Mouse (Mus musculus): ENCODE data around the gene Hsd11b2. TPM values are rescaled to one million over a fixed set of nuclear protein-coding genes. Genes with fewer than 3 reads are reported as not detected.

Gene Hsd11b2
- 2.5 and 2.8 TPM in 2 replicates for polyA plus RNA-seq (2015; fragmentation: Nextera tagmentation; extraction: Ambion mirVana)

GRCm38 (mm10) chr8:105518436-105519313 is at the start of gene Hsd11b2:
Hsd11b2 (plus strand) TSS chr8:105518755.
- DNase-seq (ENCODE audit: low spot score) (peak; percentile 71), ATAC-seq (ENCODE audit: low FRiP score, low TSS enrichment) (peak; percentile 55)
- Histone ChIP-seq H3K27me3 (ENCODE audit: control insufficient read depth, insufficient read depth, low read length) (no peaks in the 10 kb centered on the region), H3K4me3 (ENCODE audit: low read depth, low read length) (peak within 1 kb of the TSS; percentile 48), H3K4me2 (replicated peaks; ENCODE audit: low read depth) (peak within 1 kb of the TSS; percentile 80), H3K27ac (replicated peaks) (peak within 1 kb of the TSS; percentile 36; the same call in 1 of the 2 replicates), H3K4me1 (replicated peaks; ENCODE audit: control insufficient read depth, insufficient read depth) (peaks cover 8% of the 10 kb centered on the region; the same call in 1 of the 2 replicates), H3K36me3 (ENCODE audit: control insufficient read depth, insufficient read depth, low read length) (peaks cover 6% of the 10 kb centered on the region; the same call in 1 of the 2 replicates), H3K9me3 (ENCODE audit: control insufficient read depth, low read length) (no peaks in the 10 kb centered on the region), H3K9ac (ENCODE audit: low read length) (peak within 1 kb of the TSS; percentile 59)
- WGBS, result 1% methylated on average over 68 of the region's 68 CpGs
- TF ChIP-seq EP300 (optimal IDR thresholded peaks at IDR 0.05), result no peak
- no peak; the same call in 1 of the 2 replicates for TF ChIP-seq CTCF (IDR thresholded peaks at IDR 0.05; ENCODE audit: low read depth)

- peak overlapping the region; percentile 56 for H3K4me2 ChIP-seq (replicated peaks; ENCODE audit: low read depth)
- no peaks in the 10 kb centered on the region for H3K9me3 ChIP-seq (ENCODE audit: control insufficient read depth, low read length)
- no peak overlapping the region for H3K27ac ChIP-seq (replicated peaks)
- peaks cover 2% of the 10 kb centered on the region; the same call in 1 of the 2 replicates for H3K4me1 ChIP-seq (replicated peaks; ENCODE audit: control insufficient read depth, insufficient read depth)
- WGBS, result 34% methylated on average over 5 of the region's 6 CpGs
- H3K9ac ChIP-seq (ENCODE audit: low read length), result no peak overlapping the region
- DNase-seq (ENCODE audit: low spot score) (peak; percentile 62), ATAC-seq (ENCODE audit: low FRiP score, low TSS enrichment) (0 out of 2 replicates have a peak, but pooled peaks have one; percentile 11)
- no peaks in the 10 kb centered on the region for H3K27me3 ChIP-seq (ENCODE audit: control insufficient read depth, insufficient read depth, low read length)
- peaks cover 4% of the 10 kb centered on the region; the same call in 1 of the 2 replicates for H3K36me3 ChIP-seq (ENCODE audit: control insufficient read depth, insufficient read depth, low read length)
- TF ChIP-seq CTCF (IDR thresholded peaks at IDR 0.05; ENCODE audit: low read depth), result no peak
- TF ChIP-seq EP300 (optimal IDR thresholded peaks at IDR 0.05), result no peak
- no peak overlapping the region for H3K4me3 ChIP-seq (ENCODE audit: low read depth, low read length)
Observed at GRCm38 (mm10) chr8:105469041-105469695, 49.4 kb upstream of the Hsd11b2 start.

DNA sequence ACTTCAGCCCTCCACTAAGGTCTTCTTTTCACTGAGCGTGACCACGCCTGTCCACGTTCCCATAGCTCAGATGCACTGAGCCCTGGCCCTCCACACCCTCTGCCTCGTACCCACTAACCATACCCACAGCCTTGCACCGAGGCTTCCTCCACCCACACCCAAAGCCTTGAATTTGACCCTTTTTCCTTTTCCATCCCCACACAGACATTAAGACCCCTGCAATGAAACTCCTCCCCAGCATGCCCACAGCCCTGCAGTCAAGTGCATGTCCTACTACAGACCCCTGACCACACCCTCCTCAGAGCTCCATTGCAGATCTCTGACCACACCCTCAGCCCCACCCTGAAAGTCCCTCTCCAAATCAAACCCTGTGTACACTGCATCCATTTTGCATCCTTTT is 48.7 kb upstream of the Hsd11b2 start:
- H3K4me2 ChIP-seq (replicated peaks; ENCODE audit: low read depth), result peak overlapping the region; percentile 56
- peak; percentile 12 for DNase-seq (ENCODE audit: low spot score)
- TF ChIP-seq EP300 (optimal IDR thresholded peaks at IDR 0.05), result no peak
- no peaks in the 10 kb centered on the region for H3K27me3 ChIP-seq (ENCODE audit: control insufficient read depth, insufficient read depth, low read length)
- 65% methylated on average over 5 of the region's 5 CpGs for WGBS
- ATAC-seq (ENCODE audit: low FRiP score, low TSS enrichment), result no peak
- peaks cover 4% of the 10 kb centered on the region; the same call in 1 of the 2 replicates for H3K36me3 ChIP-seq (ENCODE audit: control insufficient read depth, insufficient read depth, low read length)
- H3K9me3 ChIP-seq (ENCODE audit: control insufficient read depth, low read length), result no peaks in the 10 kb centered on the region
- peaks cover 2% of the 10 kb centered on the region; the same call in 1 of the 2 replicates for H3K4me1 ChIP-seq (replicated peaks; ENCODE audit: control insufficient read depth, insufficient read depth)
- H3K9ac ChIP-seq (ENCODE audit: low read length), result no peak overlapping the region
- H3K4me3 ChIP-seq (ENCODE audit: low read depth, low read length), result peak overlapping the region; percentile 36; the same call in 1 of the 2 replicates
- no peak overlapping the region for H3K27ac ChIP-seq (replicated peaks)

DNA sequence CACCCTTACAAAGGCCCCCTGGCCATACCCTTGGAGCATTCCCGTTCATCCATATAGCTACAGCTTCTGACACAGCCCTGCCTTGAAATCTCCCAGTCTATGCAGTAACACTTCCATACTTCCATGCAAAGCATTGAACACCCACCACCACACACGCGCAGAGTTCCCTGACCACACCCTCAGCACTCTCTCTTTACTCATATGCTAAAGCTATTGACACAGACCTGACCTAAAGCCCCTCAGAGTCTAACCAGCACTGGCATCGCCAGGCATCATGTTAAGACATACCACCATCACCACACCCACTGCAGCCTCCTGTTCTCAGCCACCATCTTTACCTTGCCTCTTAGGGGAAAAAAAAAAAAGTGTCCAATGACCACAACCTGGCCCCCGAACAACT is 48.3 kb upstream of the Hsd11b2 start:
- H3K4me3 ChIP-seq (ENCODE audit: low read depth, low read length), result peak overlapping the region; percentile 36
- DNase-seq (ENCODE audit: low spot score) (peak; percentile 13), ATAC-seq (ENCODE audit: low FRiP score, low TSS enrichment) (no peak)
- no peak for TF ChIP-seq CTCF (IDR thresholded peaks at IDR 0.05; ENCODE audit: low read depth)
- no peak for TF ChIP-seq EP300 (optimal IDR thresholded peaks at IDR 0.05)
- no peak overlapping the region for H3K27ac ChIP-seq (replicated peaks)
- peak overlapping the region; percentile 56 for H3K4me2 ChIP-seq (replicated peaks; ENCODE audit: low read depth)
- H3K4me1 ChIP-seq (replicated peaks; ENCODE audit: control insufficient read depth, insufficient read depth), result peaks cover 2% of the 10 kb centered on the region; the same call in 1 of the 2 replicates
- H3K27me3 ChIP-seq (ENCODE audit: control insufficient read depth, insufficient read depth, low read length), result no peaks in the 10 kb centered on the region
- WGBS, result 60% methylated on average over 5 of the region's 5 CpGs
- H3K36me3 ChIP-seq (ENCODE audit: control insufficient read depth, insufficient read depth, low read length), result peaks cover 4% of the 10 kb centered on the region; the same call in 1 of the 2 replicates
- H3K9me3 ChIP-seq (ENCODE audit: control insufficient read depth, low read length), result no peaks in the 10 kb centered on the region
- H3K9ac ChIP-seq (ENCODE audit: low read length), result no peak overlapping the region

DNA sequence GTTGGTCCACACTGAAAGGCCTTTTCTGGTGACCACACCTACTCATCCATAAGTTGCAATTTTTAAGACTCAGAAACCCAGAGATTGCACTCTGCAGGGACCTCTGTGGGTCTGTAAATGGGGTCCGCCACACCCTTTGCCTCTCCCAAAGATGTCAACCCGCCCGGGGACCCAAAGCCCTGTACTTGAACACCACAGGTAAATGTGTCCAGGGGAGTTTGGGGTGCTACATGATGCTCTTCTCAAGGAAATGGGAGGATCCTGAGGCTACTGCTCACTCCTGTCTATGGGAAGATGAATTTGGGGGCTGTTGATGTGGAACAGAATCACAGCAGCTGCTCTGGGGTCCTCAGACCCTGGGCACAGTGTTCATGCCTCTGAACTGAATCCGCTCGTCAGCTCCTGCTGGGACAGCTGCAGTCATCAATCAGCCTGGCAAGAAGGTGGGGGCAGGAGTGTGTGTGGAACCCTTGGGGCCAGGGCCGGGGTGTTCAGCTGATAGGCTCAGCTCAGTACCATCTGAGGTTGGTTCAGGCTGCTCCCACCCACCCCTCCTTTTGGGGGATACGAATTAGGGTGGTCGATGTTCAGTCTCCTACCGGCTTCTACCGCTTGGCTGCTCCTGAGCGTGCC is 47.8 kb upstream of the Hsd11b2 start:
- Histone ChIP-seq H3K27me3 (ENCODE audit: control insufficient read depth, insufficient read depth, low read length) (no peaks in the 10 kb centered on the region), H3K9ac (ENCODE audit: low read length) (peak overlapping the region; percentile 50), H3K36me3 (ENCODE audit: control insufficient read depth, insufficient read depth, low read length) (peaks cover 4% of the 10 kb centered on the region; the same call in 1 of the 2 replicates), H3K27ac (replicated peaks) (0 out of 2 replicates have a peak overlapping the region, but pooled peaks have one; percentile 30), H3K4me3 (ENCODE audit: low read depth, low read length) (peak overlapping the region; percentile 36), H3K9me3 (ENCODE audit: control insufficient read depth, low read length) (no peaks in the 10 kb centered on the region), H3K4me2 (replicated peaks; ENCODE audit: low read depth) (peak overlapping the region; percentile 56), H3K4me1 (replicated peaks; ENCODE audit: control insufficient read depth, insufficient read depth) (peaks cover 2% of the 10 kb centered on the region; the same call in 1 of the 2 replicates)
- WGBS, result 24% methylated on average over 11 of the region's 11 CpGs
- TF ChIP-seq EP300 (optimal IDR thresholded peaks at IDR 0.05) (no peak), CTCF (IDR thresholded peaks at IDR 0.05; ENCODE audit: low read depth) (no peak)
- DNase-seq (ENCODE audit: low spot score) (peak; percentile 13), ATAC-seq (ENCODE audit: low FRiP score, low TSS enrichment) (no peak)
